Mouse (Mus musculus): ENCODE results near the gene Icmt.

The Icmt gene

DNA sequence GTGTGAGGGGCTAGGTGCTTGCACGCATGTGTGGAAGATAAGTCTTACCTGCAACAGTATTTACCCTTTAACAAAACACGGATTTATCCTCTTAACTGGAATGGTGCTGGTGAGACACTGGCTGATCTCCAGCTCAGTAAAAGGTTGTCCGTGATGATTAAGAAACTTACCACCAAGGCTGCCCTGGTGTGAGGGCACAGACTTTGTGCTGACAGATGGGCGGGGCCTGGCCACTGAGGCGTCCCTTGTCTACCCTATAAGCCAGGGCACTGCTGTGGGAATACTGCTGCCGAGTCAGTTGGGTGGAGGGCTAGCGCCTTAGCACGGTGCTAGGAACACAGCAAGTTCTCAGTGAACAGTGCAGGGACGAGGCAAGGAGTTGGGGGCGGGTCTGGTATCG is 5.0 kb downstream of the Icmt start:
- DNase-seq (ENCODE audit: low spot score) = peak; percentile 53

DNA sequence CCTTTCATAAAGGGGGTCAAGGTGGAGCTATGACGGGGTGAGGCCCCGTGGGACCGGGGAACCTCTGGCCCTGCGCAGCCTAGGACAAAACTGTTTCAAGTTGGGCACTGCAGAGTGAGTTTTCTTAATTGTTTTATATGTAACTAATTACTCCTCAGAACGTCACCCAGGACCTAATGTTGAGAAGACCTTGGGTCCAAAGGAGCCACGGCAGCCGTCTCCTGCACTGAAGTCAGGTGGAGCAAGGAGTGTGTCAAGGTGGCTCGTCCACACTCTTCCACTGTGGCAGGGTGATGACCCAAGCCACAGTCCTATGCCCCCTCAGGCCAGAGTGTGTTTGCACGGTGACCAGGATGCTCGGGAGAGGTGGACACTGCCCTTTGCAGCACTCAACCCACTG is 6.1 kb downstream of the Icmt start:
- no peak for DNase-seq (ENCODE audit: low spot score)

DNA sequence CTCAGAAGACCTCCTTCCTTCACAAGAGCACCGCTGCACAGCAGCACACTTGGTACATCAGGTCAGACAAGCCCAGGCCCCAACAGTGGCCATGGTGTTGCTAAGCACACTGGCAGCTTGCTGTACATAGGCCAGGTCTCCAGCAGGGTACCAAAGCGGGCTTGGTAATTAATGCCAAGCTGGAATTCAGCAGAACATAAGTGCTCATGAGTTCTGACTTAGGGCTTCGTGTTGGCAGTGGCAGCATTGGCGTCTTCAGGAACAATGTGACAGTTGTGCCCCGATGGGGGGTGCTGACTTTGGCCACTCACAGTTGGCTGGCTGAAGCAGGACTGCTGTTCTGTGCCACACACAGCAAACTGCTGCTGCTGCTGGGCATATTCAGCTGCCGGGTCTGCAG is 7.7 kb downstream of the Icmt start:
- DNase-seq (ENCODE audit: low spot score) = no peak

DNA sequence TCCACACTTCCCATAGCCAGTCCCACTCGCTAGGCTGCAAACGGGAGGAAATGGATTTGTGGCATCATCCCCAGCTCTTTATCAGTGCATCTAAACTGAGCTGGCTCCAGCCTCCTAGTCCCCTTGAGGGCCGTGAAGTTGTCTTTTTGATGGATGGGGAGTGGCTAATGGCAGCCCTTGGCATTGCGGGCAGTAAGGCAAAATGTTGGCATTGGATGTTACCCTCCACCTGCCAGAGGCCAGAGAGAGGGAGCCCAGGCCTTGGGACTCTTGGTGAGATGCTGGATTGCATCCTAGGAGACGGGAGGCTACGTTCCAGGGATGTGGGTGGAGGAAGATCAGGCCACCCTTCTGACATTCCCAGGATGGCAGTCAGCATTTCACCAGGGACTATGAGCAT is 9.0 kb downstream of the Icmt start:
- DNase-seq (ENCODE audit: low spot score) = peak; percentile 94

DNA sequence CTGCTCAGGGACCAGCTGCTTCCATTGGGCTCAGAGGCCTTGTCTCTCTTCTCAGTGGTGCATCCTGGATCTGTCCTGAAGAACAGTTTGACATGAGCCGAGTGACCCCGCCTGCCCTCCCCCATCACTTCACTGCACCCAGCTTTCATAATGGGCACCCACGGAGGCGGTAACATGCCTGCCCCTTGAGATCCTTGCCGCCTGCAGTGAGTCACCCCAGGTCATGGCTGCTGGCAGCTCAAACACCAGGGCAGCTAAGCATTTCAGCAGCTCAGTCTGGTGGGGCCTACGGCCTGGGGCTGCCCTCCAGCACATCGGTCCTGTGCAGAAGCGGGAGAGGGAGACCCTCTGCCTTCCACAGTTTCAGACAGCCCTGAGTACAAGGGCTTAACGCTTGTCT is 10.5 kb downstream of the Icmt start:
- DNase-seq (ENCODE audit: low spot score) = no peak

DNA sequence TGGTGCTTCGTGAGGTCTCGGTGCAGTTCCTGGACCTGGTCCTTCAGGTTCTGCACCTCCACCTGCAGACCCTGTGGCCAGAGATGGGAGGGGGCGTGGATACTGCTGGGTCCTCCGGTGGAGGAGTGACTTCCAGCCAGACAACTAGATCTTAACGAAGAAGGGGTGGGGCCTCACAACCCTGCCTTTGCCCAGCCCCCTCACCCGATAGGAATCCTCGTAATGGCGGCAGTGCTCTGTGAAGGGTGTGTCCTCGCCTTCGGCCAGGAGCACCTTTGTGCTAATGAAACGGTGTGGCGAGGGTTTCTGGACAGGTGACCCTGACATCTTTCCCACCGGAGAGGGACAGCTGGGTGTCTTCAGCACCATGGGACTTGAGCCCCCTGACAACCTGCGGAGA is 15.2 kb downstream of the Icmt start:
- DNase-seq (ENCODE audit: low spot score) = no peak

DNA sequence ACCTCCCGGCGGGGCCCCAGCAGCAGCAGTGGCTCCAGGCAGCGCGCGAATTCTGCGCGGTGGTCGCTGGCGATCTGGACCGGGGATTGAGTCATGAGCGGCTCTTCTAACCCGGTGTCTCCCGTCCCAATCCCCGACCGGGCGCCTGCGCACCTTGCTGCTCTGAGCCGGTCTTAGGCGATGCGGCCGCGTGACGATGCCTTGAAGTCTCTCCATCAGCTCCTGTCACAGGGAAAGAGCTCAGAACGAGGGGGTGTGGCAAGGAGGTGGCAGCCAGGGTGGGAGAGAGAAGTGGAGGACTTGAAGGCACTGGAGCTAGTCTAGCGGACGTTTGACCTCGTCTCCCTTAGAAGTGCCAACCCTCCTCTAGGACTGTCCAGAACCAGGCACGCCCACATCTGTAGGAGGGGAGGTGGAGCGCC is 16.2 kb downstream of the Icmt start:
- no peak for DNase-seq (ENCODE audit: low spot score)

DNA sequence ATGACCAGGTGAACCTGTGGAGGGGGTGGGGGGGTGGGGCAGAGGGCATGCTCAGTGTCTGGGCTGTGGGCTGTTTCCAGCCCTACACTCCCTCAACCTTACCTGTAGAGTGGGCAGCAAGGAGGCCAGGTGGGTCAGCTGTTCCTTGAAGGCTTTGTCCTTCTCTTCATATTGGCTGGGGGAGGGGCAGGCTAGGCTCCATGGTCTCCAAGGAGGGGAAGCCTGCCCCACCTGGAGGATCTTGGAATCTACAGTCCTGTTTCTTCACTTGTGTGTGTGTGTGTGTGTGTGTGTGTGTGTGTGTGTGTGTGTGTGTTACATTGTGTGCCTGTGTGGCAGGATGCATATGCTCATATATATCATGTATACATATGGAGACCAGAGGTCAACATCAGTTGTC is 16.9 kb downstream of the Icmt start:
- DNase-seq (ENCODE audit: low spot score) = peak; percentile 70

DNA sequence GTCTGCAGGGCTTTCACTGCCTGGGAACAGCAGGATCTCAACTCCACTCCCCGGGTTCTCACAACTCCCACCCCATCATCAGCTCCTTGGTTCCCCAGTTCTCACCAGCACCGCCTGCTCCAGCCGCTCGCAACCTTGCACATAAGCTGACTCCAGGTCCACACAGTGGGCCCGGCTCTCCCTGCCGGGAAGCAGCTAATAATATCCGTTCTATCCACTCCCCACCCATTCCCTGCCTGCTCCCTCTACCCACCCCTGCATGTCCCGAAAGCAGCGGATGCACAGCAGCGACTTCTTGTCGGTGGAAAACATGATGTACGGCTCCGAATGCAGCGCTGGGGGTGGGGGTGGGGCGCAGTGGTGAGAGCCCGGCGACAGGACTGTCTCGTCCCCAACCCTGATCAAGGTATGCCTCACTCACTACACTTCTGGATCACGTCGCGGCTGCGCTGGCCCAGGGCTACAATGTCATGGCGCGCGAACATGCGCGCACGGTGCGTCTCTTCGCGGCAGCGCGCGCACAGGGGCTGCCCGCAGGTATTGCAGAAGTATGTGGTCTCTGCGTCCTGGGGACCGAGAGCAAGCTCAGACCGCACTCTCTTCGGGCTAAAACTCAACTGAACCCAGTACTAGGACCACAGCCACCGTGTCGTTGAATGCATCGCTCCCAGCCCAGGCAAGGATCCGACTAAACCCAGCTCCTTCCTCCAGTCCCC is 18.6 kb downstream of the Icmt start:
- no peak for DNase-seq (ENCODE audit: low spot score)

DNA sequence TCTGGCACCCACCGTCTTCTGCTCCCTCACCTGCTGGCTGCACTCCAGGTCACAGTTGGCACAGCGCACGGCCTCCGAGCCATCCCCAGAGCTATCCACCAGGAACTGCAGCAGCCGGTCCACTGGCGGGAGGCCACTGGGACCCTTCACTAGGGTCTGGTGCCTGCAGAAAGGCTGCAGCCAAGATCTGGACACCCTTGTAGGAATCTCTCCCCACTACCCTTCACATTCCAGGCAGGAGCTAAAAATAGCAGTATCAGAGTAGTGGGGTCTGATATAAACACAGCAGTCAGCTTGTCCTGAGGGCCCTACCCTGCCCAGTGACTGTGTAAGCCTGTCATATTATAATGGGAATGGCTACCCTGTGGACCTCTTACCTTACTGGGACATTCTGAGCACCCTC is 20.6 kb downstream of the Icmt start:
- no peak for DNase-seq (ENCODE audit: low spot score)

DNA sequence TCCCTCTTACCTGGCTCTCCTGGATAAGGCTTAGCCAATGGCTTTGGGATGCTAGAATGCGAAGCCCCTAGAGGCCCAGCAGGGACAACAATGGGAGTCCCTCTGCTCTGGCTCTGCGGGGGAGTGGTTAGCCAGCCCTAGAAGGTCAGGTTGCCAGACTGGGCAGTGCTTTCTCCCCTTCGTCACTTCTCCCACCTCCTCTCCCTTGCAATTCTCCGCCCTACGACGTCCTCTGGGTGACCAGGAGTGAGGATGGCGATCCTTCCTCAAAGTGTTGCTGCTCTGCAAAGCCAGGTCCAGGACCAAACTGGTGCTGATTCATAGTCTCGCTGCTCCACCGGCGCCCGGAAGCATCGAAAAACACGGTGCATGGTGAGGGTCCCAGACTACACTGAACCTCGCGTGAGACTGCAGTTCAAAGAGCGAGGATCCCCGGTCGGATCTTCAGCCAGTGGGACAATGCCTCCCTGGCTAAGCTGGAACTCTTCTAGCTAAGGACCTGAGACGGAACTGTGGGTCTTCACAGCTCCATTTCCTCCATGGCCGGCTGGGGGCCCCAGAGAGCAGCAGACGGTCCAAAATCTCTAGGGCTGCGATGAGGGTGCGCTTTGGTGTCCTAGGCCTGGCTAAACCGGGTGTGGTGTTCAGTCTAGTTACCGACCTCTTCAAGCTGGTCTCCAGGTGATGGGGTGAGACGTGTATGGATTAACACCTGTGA is 21.6 kb downstream of the Icmt start, which contains the start of gene Rnf207:
Gene Rnf207, minus strand, starts transcription at position 477 of the 718 bp plus-strand sequence.
- DNase-seq (ENCODE audit: low spot score) = peak; percentile 86

DNA sequence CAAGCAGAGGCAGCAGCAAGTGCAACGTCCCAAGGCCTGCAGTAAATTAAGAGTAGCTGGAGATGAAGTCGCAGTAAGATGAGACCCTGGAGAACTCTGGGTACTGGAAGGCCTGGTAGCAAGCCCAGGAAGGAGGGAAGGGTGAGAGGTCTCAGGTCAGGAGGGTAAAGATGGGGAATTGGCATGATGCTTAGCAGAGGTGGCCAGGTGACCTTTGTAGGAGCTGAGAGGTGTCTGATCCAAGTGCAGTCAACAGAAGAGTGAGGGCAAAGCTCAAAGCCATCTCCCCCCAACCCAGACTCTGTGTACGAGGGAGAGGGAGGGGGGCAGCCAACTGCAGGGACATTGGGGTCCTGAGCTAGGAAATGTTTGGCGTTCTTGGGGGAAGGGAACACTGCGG is 24.4 kb downstream of the Icmt start:
- no peak for DNase-seq (ENCODE audit: low spot score)

DNA sequence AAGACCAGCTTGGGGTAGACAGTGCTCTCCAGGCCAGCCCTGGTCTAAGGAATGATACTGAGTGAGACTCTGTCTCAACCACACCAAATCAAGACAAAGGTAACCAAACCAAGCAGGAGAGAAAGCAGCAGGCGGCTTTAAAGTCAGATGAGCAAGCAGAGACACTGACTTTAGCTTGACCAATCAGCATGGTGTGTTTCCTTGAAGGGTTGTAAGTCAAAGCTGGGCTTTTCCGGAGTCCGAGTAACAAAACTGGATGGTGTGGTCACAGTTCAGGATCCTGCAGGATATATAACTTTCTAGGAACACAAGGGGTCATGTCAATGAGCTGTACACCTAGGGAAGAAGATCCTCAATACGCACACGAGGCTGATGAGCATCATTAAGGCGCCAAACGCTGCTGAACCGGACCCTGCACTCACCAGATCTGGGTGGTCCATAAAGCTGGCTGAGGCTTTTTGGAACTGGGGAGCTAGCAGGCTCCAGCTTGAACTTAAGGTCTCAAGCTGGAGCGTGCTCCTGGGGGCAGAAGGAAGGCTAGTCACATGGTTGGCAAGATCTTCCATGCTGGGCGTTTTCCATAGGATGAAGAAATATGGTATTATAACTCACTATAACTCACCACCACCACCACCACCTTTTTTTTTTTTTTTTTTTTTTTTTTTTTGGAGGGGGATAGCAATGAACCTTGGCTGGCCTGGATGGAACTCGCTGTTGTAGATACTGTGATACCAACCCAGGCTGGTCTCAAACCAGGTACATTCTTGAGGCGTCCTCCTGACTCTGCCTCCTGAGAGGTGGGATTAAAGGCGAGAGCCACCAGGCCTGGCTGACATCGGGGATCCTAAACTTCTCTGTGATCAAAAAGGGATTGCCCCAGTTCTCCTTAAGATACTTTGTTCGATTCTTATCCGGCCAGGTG is 27.9 kb downstream of the Icmt start:
- DNase-seq (ENCODE audit: low spot score) = no peak

DNA sequence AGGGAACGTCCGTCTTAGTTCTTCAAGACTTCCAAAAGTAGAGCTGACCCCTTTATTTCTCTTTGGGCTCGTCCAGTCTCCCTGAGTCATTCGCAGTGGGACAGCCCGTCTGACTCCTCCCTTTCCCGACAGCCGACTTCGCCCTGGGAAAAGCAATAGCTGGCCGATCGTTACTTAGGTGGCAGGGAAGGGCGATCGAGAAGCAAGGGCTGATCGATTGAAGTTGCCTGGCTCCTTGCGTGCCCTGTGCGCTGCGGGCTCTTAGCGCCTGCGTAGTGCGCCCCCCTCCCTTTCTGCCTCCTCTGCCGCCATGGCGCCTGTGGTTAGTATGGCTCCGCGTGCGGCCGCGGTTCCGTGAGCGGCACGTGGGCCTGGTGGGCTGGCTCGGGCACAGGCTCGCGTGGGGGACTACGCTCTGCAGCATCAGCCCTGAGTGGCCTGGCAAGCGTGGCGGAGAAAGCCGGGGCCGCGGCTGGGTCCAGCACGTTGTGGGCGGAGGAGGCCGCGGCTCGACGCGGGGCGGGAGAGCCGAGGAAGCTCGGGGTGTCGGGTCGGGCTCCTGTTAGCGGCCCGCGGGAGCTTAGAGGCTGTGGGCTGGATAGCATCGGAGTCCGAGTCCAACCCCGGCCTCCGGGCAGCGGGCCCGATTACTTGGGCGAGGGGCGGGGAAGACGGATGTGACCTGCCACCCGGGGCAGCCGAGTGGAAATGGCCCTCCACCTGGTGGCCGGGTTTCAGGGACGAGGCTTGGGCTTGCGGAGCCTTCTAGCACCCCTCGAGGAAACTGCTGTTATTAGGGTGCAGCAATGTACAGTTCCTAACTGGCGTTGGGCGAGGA is 28.8 kb downstream of the Icmt start, which contains the start of gene Rpl22:
Gene Rpl22, plus strand, starts transcription at position 169 of the 838 bp plus-strand sequence.
- DNase-seq (ENCODE audit: low spot score) = peak; percentile 98

DNA sequence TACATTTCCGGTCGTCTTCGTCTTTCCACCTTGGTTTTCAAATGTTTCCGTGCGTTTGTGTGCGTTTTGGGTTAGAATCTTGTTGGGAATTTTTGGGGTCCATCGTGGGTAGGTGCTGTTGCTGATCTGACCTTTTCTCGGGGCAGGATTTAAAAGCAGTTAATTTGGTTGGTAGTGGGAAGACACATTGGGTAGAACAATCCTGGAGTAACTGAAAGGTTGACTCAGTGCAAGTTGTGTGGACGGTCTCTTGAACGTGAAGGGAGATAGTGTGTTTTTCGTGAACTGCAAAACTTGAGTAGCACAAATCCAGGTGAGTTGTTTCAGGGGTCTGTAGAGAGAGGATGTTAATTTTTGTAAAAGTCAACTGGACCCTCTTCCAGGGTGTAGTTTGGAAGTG is 29.5 kb downstream of the Icmt start:
- no peak for DNase-seq (ENCODE audit: low spot score)

DNA sequence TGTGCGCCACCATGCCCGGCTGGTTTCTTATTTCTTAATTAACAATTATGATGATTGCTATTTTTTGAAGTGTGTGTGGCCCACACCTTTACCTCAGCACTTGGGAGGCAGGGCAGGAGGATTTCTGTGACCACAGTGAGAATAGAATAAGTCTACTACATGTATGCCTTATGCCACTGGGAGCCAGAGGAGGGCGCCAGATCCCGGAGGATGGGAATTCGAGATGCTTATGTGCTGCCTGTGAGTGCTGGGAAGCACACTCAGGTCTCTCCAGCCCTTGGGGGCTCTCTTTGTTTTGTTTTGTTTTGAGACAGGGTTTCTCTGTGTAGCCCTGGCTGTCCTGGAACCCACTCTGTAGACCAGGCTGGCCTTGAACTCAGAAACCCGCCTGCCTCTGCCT is 31.7 kb downstream of the Icmt start:
- peak; percentile 69 for DNase-seq (ENCODE audit: low spot score)

DNA sequence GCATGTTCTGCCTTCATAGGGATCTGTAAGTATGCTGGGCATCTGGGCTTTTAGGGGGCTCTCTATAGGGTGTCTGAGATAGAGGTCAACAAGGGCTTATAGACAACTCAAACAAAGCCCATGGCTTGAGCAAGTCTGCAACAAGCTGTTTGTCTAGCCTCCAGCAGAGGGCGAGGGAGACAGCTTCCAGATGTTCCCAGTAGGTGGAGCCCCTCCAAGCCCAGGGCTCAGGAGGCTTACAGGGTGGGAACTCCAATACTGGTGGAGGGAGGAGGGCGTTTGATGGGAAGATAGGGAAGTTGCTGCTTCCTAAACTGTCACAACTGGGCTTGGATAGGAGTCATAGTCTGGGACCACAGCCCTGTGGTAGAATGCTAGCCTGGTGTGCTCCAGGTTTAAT is 35.9 kb downstream of the Icmt start:
- peak; percentile 87 for DNase-seq (ENCODE audit: low spot score)

DNA sequence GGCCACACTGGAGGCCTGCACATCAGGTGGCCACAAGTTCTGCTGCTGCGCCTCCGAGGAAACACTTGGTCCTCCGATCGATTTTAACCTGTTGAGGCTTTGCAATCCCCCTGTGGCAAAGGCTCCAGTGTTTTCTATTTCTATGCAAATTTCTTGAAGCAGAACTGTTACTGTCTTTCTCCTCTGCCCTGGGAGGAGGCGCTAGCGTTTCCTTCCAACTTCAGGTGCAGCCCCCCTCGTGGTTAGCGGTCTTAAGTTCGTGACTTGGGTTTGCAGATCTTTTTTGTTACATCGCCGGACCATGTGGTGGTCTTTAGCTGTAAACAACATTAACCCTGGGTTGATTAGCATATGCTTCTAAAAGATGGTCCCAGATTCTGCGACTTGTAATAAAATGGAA is 36.6 kb downstream of the Icmt start:
- DNase-seq (ENCODE audit: low spot score) = no peak

DNA sequence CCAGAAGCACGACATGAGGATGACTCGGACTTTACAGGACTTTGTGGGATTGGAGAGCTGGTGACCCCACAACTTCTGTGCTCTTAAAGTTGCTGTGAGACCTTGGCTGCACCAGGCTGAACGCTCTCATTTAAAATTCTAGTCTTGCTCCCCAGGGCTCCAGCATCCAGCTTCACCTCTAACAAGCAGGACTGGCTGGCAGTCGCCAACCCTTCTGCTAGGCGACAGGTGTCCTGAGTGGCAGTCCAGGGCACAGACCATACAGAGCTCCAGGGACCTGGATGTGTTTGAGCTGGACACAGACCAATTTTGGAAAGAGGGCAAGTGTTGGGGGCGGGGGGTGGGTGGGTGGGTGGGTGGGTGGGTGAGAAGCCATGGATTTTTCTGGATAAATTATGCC is 40.7 kb downstream of the Icmt start:
- DNase-seq (ENCODE audit: low spot score) = no peak

DNA sequence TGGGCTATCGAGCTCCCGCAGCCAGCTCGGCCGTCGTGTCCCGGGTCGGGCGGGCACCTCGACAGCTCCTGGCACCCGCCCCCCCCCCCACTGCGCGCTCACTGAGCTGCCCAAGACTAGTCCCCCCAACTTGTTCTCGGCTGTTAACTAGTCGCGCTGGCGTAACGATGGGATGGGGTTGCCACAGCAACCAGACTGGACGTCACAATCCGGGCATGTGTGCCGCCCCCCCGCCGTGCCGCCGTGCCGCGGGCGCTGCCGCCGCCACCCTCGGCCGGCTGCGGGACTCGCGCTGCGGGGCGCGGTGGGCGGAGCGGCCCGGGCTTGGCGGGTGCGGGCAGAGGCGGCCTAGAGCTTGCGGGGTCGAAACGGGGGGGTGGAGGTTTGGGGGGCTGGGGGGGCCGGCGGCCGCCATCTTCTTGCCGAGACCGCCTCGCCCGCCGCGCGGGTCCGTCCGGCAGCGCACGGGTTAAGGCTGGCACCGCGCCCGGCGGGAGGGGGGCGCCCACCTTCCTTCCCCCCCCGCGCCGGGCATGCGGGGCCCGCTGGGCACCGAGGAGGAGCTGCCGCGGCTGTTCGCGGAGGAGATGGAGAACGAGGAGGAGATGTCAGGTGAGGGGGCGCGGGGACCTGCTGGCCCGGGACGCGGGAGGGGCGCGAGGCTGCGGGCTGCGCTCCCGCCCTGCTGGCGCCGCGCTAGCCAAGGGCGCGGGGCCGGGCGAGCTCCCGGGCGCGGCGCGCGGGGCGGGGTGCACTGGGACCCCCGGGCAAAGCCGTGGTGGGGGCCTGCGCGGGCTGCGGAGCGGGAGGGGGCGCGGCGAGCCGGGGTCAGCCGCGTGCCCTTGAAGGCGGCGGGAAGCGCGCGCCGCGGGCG is 41.6 kb downstream of the Icmt start, which contains the start of gene Chd5:
Gene Chd5, plus strand, starts transcription at position 233 of the 874 bp plus-strand sequence.
- no peak for DNase-seq (ENCODE audit: low spot score)

Data from MN1 (cell line).